Mouse (Mus musculus) liver, embryonic 14.5 days (tissue): Measurements from ENCODE around the gene Eci1. TPM values are rescaled to one million over a fixed set of nuclear protein-coding genes. Genes with fewer than 3 reads are reported as not detected.
A peak's percentile ranks its signal among the peaks of the same experiment; 100 is the strongest.

Source experiments
- ATAC-seq: fragments of 200-750 bp; cut with Nextera tagmentation; 2 replicates; pipeline ENCODE4 v1.8.0; 2017; ENCODE audit warnings: moderate number of reproducible peaks, mild to moderate bottlenecking, moderate library complexity; ENCODE audit not compliant: insufficient read depth
- DNase-seq, 3 experiments: peaks; one replicate each; pipeline ENCODE4 v3.0.0-alpha.2; 2012 to 2013; ENCODE audit warnings: low read depth in 3 of 3, low spot score in 3 of 3
- H3K27ac ChIP-seq: fragments of 300-500 bp; sonication (generic); 2 replicates; pipeline ENCODE4 v1.5.1; 2014; ENCODE audit warnings: moderate library complexity, mild to moderate bottlenecking, control low read depth, inconsistent platforms
- H3K27me3 ChIP-seq: fragments of 300-500 bp; sonication (generic); 2 replicates; pipeline ENCODE4 v1.6.1; 2014; ENCODE audit warnings: mild to moderate bottlenecking, low read length, moderate library complexity; ENCODE audit not compliant: control insufficient read depth, insufficient read depth
- H3K36me3 ChIP-seq: fragments of 300-500 bp; sonication (generic); replicated peaks from 2 replicates; pipeline ENCODE4 v1.6.1; 2014; ENCODE audit warnings: low read depth; ENCODE audit not compliant: control insufficient read depth, insufficient read depth
- H3K4me1 ChIP-seq, 2 experiments: fragments of 200-500 bp in 1 of 2; fragments of 300-500 bp in 1 of 2; sonication (generic) in 1 of 2; replicated peaks; 2 replicates each; pipeline ENCODE4 v1.6.1; 2012 to 2014; ENCODE audit warnings: antibody characterized with exemption in 1 of 2, inconsistent platforms in 1 of 2, low read length in 1 of 2; ENCODE audit not compliant: control insufficient read depth in 2 of 2, insufficient read depth in 2 of 2
- H3K4me2 ChIP-seq: fragments of 300-500 bp; sonication (generic); 2 replicates; pipeline ENCODE4 v1.6.1; 2014; ENCODE audit warnings: low read depth, mild to moderate bottlenecking, control low read depth, moderate library complexity
- H3K4me3 ChIP-seq, 2 experiments: fragments of 200-500 bp in 1 of 2; fragments of 300-500 bp in 1 of 2; sonication (generic) in 1 of 2; 2 replicates each; pipeline ENCODE4 v1.5.1; 2012 to 2014; ENCODE audit warnings: low read depth in 2 of 2, low read length in 2 of 2, mild to moderate bottlenecking in 2 of 2, control low read depth in 1 of 2, inconsistent platforms in 1 of 2, moderate library complexity in 1 of 2; ENCODE audit not compliant: insufficient read depth in 1 of 2
- H3K9ac ChIP-seq: fragments of 300-500 bp; sonication (generic); replicated peaks from 2 replicates; pipeline ENCODE4 v1.6.1; 2014; ENCODE audit warnings: mild to moderate bottlenecking, control low read depth, moderate library complexity
- H3K9me3 ChIP-seq: fragments of 300-500 bp; sonication (generic); 2 replicates; pipeline ENCODE4 v1.6.1; 2016; ENCODE audit warnings: low read length, mixed read lengths; ENCODE audit not compliant: control insufficient read depth
- CTCF ChIP-seq: IDR thresholded peaks from 2 replicates; pipeline ENCODE4 v1.5.1; 2016; ENCODE audit warnings: antibody characterized with exemption, low read depth, control low read depth
- EP300 ChIP-seq: IDR thresholded peaks from 2 replicates; pipeline ENCODE4 v1.6.1; 2016; ENCODE audit warnings: antibody characterized with exemption, low read depth
- WGBS: fragments of 180-500 bp; shearing (Covaris S2); extraction: QIAGEN DNeasy Blood & Tissue Kit; methylation state at CpG from one replicate; pipeline ENCODE4 v1.1.7; 2014; ENCODE audit not compliant: insufficient replicate concordance; 5-methylcytosine and 5-hydroxymethylcytosine counted together
- polyA plus RNA-seq, 2 experiments: library from polyadenylated mRNA; depleted of rRNA in 1 of 2; stranded (reverse) in 1 of 2; unstranded in 1 of 2; fragments of >200 nt; fragmentation: Nextera tagmentation in 1 of 2; extraction: Ambion mirVana in 1 of 2; gene quantifications; 2 replicates each; pipeline versions ENCODE4 v1.2.1 to v1.2.3; 2012 to 2014

The Eci1 gene
- polyA plus RNA-seq, 2 experiments: 48.3 to 56.4 TPM

DNA sequence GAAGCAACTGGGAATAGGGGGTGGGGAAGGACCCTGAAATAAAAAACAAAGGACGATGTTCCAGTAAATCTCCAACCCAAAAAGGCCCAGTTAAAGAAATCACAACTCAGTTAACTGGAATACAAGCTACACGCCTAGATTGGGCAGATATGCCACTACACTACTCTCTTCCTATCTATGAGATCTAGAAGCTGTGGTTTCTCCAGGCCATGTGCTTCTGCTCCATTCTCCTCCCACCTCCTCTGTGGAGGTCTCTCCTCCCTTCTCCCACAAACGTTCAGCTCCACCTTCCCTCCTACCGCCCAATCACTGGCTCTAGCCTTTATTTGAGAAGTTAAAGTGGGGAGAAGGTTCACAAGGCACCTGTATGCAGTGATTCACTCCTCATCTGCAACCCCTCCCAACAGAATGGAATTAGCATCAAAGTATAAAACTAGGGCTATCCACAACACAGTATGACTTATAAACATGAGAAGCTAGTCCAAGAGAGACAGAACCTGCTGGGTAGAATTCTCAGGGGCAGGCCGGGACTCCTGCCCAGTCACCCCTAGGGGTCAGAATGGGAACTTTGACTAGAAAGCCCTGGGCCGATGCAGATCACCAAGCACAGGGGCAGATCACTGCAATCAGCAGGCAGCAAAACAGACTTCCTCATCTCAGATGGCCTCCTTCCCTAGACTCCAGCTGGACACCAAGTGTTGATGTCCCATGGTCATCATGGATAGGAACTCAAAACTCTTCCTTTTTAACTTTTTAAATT is 37.1 kb downstream of the Eci1 start:
- Histone ChIP-seq H3K4me2 (no peak overlapping the region), H3K4me3 (no peak overlapping the region), H3K9me3 (no peaks in the 10 kb centered on the region), H3K27me3 (no peaks in the 10 kb centered on the region), H3K36me3 (no peaks in the 10 kb centered on the region), H3K9ac (no peak overlapping the region), H3K4me1 (no peaks in the 10 kb centered on the region), H3K27ac (no peak overlapping the region)
- TF ChIP-seq EP300 (no peak), CTCF (peak; percentile 40)
- 29% methylated on average over 6 of the region's 6 CpGs for WGBS
- DNase-seq (no peak), ATAC-seq (peak; percentile 35; the same call in 1 of the 2 replicates)

DNA sequence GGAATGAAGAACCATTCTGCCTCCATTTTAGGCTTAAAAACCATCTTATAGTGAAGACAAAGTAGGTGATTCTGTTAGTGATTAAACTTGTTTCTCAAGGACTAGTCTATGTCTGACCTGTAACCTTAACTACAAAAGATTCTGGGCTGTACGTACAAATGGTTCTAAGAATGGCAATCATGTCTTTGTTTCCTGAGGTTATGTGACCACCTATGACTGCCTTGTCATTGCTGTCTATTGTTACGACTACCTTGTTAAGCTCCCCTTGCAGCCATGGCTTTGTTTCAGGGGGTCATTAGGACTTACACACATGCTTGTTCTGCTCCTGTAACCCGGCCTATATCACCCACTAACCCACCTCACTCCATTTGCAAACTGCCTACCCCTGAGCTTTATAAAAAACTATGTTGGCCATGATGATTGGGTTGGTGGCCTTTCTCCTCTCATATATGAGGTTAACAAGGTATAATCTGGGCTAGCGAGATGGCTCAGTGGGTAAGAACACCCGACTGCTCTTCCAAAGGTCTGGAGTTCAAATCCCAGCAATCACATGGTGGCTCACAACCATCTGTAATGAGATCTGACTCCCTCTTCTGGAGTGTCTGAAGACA is 42.3 kb downstream of the Eci1 start:
- Histone ChIP-seq H3K4me2 (no peak overlapping the region), H3K36me3 (peaks cover 3% of the 10 kb centered on the region), H3K4me1 (peaks cover 10 to 13% of the 10 kb centered on the region in 2 experiments), H3K4me3 (no peak overlapping the region), H3K27me3 (no peaks in the 10 kb centered on the region), H3K9ac (no peak overlapping the region), H3K27ac (no peak overlapping the region), H3K9me3 (no peaks in the 10 kb centered on the region)
- ATAC-seq: no peak
- TF ChIP-seq EP300 (no peak), CTCF (no peak)
- WGBS: 84% methylated on average over 5 of the region's 5 CpGs
- DNase-seq: no peak

DNA sequence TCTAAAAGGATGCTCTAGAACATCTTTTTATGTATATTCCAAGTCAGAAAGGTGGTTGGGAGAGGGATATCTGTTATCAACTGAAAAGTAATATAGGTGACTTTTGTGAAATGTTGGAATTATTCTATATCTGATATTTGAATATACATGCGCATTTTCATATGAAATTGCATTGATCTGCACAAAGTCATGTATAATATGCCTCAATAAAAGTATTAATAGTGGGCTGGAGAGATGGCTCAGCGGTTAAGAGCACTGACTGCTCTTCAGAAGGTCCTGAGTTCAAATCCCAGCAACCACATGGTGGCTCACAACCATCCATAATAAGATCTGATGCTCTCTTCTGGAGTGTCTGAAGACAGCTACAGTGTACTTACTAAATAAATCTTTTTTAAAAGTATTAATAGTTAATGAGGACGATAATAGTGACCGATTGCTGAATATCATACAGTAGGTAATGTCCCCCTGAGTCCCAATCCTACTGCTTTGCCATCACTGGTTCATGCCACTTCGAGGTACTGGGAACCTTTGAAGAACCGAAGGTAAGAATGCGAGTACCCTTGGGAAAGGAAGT is 43.0 kb downstream of the Eci1 start:
- Histone ChIP-seq H3K27me3 (no peaks in the 10 kb centered on the region), H3K9ac (peak overlapping the region; percentile 81), H3K27ac (peak overlapping the region; percentile 86), H3K36me3 (peaks cover 3% of the 10 kb centered on the region), H3K4me2 (peak overlapping the region; percentile 78), H3K4me3 (peak overlapping the region; percentile 93 to 94), H3K9me3 (no peaks in the 10 kb centered on the region), H3K4me1 (peaks cover 10 to 13% of the 10 kb centered on the region in 2 experiments)
- 15% methylated on average over 7 of the region's 7 CpGs for WGBS
- no peak for DNase-seq
- TF ChIP-seq CTCF (no peak), EP300 (no peak)
- ATAC-seq: no peak

DNA sequence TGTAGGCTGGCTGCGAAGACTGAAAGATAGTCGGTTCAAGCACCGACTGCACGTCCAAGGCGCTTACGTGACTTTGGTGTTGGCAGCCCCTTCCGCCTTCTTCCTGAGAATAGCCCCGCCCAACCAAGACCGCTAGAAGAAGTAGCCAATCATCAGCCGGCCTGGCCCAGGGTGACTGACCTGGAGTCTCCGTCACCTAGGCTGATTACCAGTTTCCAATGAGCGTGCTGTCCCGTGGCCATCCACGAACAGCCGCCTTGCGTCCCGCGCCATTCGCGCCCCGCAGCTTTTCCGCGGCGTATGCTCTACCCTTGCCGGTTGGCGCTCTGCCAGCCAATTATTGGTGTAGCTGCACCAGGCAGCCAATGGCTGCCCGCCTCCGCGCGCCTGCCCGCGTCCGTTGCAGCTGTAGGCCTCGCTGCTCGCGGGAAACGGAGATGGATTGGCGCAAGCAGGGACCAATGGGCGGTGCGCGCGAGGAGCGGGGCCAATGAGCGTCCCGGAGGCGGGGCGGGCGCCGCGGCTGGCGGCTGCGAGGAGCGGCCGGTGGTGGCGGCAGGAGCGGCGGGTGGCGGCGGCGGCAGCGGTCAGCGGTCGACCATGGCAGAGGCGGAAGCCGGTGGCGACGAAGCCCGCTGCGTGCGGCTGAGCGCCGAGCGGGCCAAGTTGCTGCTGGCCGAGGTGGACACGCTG is 43.6 kb downstream of the Eci1 start, which contains the start of the genes E4f1 and Pgp:
TSS of gene E4f1 (minus strand) at position 404 of the 693 bp plus-strand sequence.
TSS of gene Pgp (plus strand) at position 483 of the 693 bp plus-strand sequence.
- under 1% methylated on average over 75 of the region's 75 CpGs for WGBS
- peak within 1 kb of the TSS; percentile 86 for H3K27ac ChIP-seq

More for the DNA sequence above, 43.6 kb downstream of the Eci1 start, which contains the start of the genes E4f1 and Pgp:
- peak within 1 kb of the TSS; percentile 96 for H3K4me2 ChIP-seq
- peak; percentile 96 for ATAC-seq
- peak; percentile 97 to 98 (median 98) for DNase-seq
- H3K4me1 ChIP-seq: peaks cover 10 to 13% of the 10 kb centered on the region in 2 experiments
- no peaks in the 10 kb centered on the region for H3K9me3 ChIP-seq
- H3K27me3 ChIP-seq: no peaks in the 10 kb centered on the region
- peak within 1 kb of the TSS; percentile 93 to 94 for H3K4me3 ChIP-seq
- TF ChIP-seq EP300 (no peak), CTCF (peak; percentile 19; the same call in 1 of the 2 replicates)
- peak within 1 kb of the TSS; percentile 96 for H3K9ac ChIP-seq
- H3K36me3 ChIP-seq: peaks cover 5% of the 10 kb centered on the region
